In genomic region chr3:30510105-30510504, GRCm38 (mm10) we compare ENCODE assay signal across 8 mouse cellular contexts. TPM values are rescaled to one million over a fixed set of nuclear protein-coding genes. Genes with fewer than 3 reads are reported as not detected.
A peak's percentile ranks its signal among the peaks of the same experiment; 100 is the strongest.
DNase-seq lines count a peak whose midpoint lies in the region; ATAC-seq and TF ChIP-seq lines count a peak whose summit lies in the region.

No protein-coding gene starts in this region.

- no peaks in the 10 kb centered on the region for H3K36me3 ChIP-seq in hindbrain, embryonic 16.5 days (ENCODE audit: control insufficient read depth, insufficient read depth, low read length)
- H3K36me3 ChIP-seq in lung, postnatal 0 days (ENCODE audit: insufficient read depth, low read length): no peaks in the 10 kb centered on the region

- peak overlapping the region; percentile 54 for H3K4me3 ChIP-seq in hindbrain, embryonic 16.5 days (ENCODE audit: low read length)
- H3K4me3 ChIP-seq in lung, postnatal 0 days (ENCODE audit: low read depth, low read length): peak overlapping the region; percentile 73

- TF ChIP-seq EP300 in lung, postnatal 0 days (IDR thresholded peaks at IDR 0.05): no peak; the same call in 1 of the 2 replicates

- no peak for TF ChIP-seq CTCF in lung, postnatal 0 days (IDR thresholded peaks at IDR 0.05)

- ATAC-seq in hindbrain, embryonic 16.5 days: no peak
- no peak for ATAC-seq in lung, postnatal 0 days

- H3K4me2 ChIP-seq in hindbrain, embryonic 16.5 days (ENCODE audit: low read length): peak overlapping the region; percentile 79
- peak overlapping the region; percentile 93 for H3K4me2 ChIP-seq in lung, postnatal 0 days (replicated peaks; ENCODE audit: low read depth, low read length)

- no peaks in the 10 kb centered on the region for H3K9me3 ChIP-seq in hindbrain, embryonic 16.5 days (ENCODE audit: control insufficient read depth, low read length)
- no peaks in the 10 kb centered on the region for H3K9me3 ChIP-seq in lung, postnatal 0 days (ENCODE audit: low read length)

- peak; percentile 13 for DNase-seq in thymus, postnatal 4 days
- no peak for DNase-seq in thymus, adult 18-20 months
- DNase-seq in lung, postnatal 0 days (ENCODE audit: low spot score): peak; percentile 52
- no peak for DNase-seq in Muller cell, postnatal 12 days (ENCODE audit: inconsistent ontology term)
- DNase-seq in ovary, postnatal 36 days (ENCODE audit: low spot score): no peak
- DNase-seq in urinary bladder, adult 2 months (ENCODE audit: low spot score): no peak
- no peak for DNase-seq in T-cell, adult 2 months (ENCODE audit: low spot score)

- no peak overlapping the region for H3K9ac ChIP-seq in hindbrain, embryonic 16.5 days (ENCODE audit: low read depth, low read length)
- no peak overlapping the region for H3K9ac ChIP-seq in lung, postnatal 0 days (replicated peaks; ENCODE audit: low read depth)

- H3K27ac ChIP-seq in hindbrain, embryonic 16.5 days (ENCODE audit: low read depth, low read length): no peak overlapping the region
- peak overlapping the region; percentile 95 for H3K27ac ChIP-seq in lung, postnatal 0 days (ENCODE audit: low read length)

- under 1% methylated on average over 16 of the region's 16 CpGs for WGBS in hindbrain, embryonic 16.5 days
- WGBS in lung, postnatal 0 days: 5% methylated on average over 16 of the region's 16 CpGs

- H3K27me3 ChIP-seq in hindbrain, embryonic 16.5 days (replicated peaks; ENCODE audit: control insufficient read depth, insufficient read depth, low read length): peaks cover 43% of the 10 kb centered on the region
- H3K27me3 ChIP-seq in lung, postnatal 0 days (replicated peaks; ENCODE audit: insufficient read depth, low read length): 0 out of 2 replicates have a peak, but pooled peaks cover 11% of the 10 kb centered on the region

- peaks cover 26% of the 10 kb centered on the region for H3K4me1 ChIP-seq in hindbrain, embryonic 16.5 days (ENCODE audit: control insufficient read depth, insufficient read depth, low read depth, low read length)
- no peaks in the 10 kb centered on the region for H3K4me1 ChIP-seq in lung, postnatal 0 days (ENCODE audit: insufficient read depth, low read depth, low read length)

RNA-seq across cellular contexts. Expression of gene Mecom, which starts 37.7 kb away (rescaled TPM):
- 7.0 and 7.9 TPM in 2 replicates for polyA plus RNA-seq in hindbrain, embryonic 16.5 days (2015; fragmentation: Nextera tagmentation; extraction: Ambion mirVana)
- polyA plus RNA-seq in lung, postnatal 0 days (2015; fragmentation: Nextera tagmentation; extraction: Ambion mirVana): 22.4 and 29.5 TPM in 2 replicates
- 48.8 and 53.3 TPM in 2 replicates for polyA plus RNA-seq in urinary bladder, adult 2 months (2012; rRNA removed)

Comparison
In these comparisons a context has a peak if more than half of its experiments do, and no peak if none do; other contexts are left out.
1. DNase-seq: peak in thymus, postnatal 4 days (single experiment) and lung, postnatal 0 days (single experiment); none in thymus, adult 18-20 months (0 of 2), Muller cell, postnatal 12 days (single experiment), ovary, postnatal 36 days (single experiment), urinary bladder, adult 2 months (single experiment) and T-cell, adult 2 months (single experiment).